Mouse (Mus musculus): ENCODE results near the gene Selenoo.

Selenoo gene

GRCm38 (mm10) chr15:89148496-89149270 lies 59.8 kb downstream of the Selenoo start:
- no peak for DNase-seq (ENCODE audit: low spot score)

GRCm38 (mm10) chr15:89149271-89150040 lies 60.6 kb downstream of the Selenoo start, which contains the start of gene Mapk11:
Gene Mapk11 (minus strand): TSS chr15:89149628.
- no peak for DNase-seq (ENCODE audit: low spot score)

Measured in ovary, postnatal 14 days (tissue).